Mouse (Mus musculus) 3T3-L1 (cell line): ENCODE measurements around the gene Rnf123.
A peak's percentile ranks its signal among the peaks of the same experiment; 100 is the strongest.

Source experiments
- DNase-seq: peaks from one replicate; pipeline ENCODE4 v3.0.0-alpha.2; 2015; ENCODE audit warnings: low read depth, low spot score

The Rnf123 gene

GRCm38 (mm10) chr9:108062142-108062541 lies 21.0 kb downstream of the Rnf123 start:
- no peak for DNase-seq

GRCm38 (mm10) chr9:108058291-108058690 lies 24.9 kb downstream of the Rnf123 start:
- DNase-seq, result no peak

DNA sequence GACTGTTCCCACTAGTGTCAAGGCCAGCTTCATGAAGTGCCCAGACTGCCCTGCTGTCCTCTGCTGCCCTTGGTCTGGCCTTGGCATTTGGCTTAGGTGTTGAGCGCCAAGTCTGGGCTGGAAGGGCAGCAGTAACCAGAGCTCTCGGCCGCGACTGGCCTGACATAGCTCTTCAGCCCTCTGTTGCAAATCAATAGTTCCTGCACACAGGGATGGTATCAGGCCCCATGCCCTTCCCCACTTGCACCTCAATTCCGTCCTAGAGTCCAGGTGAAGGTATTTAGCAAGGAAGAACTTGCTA lies 25.9 kb downstream of the Rnf123 start:
- DNase-seq, result no peak

DNA sequence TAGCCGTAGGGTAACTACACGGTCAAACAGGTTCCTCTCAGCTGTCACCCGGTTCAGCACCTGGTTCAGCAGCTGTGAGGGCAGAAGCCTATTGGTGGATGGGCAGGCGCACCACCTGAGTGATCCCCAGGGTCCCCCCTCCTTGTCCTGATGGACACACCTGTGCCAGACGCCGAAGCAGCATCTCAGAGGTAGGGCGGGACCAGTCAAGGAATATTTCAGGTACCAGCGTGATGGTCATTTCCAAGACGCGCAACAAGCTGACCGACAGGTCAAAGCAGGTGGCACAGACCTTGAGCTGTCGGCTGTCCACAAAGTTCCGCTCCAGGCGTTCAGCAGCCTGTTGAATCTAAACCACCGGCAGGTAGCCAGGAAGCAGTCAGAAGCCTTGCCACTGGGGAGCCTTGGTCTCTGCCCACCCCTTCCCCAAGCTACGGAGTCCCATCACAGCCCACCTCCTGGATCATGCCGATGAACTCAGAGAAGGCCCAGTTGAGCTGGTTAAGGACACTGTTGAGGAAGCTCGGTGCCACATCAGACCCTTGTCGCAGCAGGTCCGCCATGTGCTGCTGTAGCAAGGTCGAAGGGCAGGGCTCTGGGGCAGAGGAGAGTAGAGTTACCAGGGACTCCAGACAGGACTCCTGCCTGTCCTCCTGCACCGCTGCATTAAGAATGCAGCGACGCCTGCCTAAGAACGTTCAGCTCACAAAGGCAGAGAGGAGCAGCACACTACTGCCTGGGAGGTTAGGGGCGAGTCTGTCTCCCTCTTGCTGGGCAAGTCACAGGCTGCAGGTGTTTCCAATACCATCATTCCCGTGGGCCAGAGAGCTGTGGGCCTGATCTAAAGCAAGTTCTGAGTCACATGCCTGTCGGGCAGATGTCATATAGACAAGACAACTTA lies 26.5 kb downstream of the Rnf123 start:
- no peak for DNase-seq

DNA sequence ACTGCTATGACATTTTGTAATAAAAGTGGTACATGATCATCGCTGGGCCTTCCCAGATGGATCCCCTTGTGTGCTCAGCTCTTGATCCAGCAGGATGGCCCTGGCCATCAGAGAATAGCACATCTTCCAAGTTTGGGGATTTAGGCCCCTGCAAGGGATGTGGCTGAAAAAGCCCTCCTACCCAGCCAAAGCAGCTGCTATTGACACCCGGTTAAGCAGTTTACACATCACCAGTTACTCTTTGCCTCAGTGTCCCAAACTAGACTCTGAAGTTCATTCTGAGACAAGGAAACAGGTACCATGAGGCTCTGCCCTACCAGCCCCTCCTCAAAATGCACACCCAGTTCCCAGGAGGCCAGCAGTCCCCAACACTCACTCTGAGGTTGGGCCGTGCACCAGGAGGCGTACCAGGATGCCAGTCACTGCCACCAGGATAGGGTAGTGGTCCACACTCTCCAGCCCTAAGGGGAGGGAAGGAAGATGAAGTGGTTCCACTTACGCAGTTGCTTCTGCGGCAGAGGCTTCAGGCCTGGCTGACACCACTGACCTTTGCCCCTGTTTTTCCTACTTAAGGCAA lies 27.4 kb downstream of the Rnf123 start:
- DNase-seq, result no peak

DNA sequence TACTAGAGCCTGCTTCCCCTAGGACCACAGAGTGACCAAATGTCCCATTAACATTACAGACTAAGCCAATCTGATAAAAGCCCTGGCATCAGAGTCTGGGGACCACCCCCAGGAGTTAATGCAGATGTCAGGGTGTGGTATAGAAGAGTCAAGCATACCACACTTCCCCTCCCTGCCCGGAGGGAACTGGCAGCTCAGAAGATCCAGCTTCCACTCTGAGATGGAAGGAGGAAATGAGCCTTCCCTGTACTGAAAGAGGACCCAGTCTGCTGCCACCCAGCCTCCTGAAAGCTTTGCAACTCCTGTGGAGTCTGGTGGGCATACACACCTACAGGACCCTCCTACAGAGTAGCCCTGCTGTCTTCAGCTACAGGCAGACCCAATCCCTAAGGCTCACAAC lies 28.1 kb downstream of the Rnf123 start:
- no peak for DNase-seq

DNA sequence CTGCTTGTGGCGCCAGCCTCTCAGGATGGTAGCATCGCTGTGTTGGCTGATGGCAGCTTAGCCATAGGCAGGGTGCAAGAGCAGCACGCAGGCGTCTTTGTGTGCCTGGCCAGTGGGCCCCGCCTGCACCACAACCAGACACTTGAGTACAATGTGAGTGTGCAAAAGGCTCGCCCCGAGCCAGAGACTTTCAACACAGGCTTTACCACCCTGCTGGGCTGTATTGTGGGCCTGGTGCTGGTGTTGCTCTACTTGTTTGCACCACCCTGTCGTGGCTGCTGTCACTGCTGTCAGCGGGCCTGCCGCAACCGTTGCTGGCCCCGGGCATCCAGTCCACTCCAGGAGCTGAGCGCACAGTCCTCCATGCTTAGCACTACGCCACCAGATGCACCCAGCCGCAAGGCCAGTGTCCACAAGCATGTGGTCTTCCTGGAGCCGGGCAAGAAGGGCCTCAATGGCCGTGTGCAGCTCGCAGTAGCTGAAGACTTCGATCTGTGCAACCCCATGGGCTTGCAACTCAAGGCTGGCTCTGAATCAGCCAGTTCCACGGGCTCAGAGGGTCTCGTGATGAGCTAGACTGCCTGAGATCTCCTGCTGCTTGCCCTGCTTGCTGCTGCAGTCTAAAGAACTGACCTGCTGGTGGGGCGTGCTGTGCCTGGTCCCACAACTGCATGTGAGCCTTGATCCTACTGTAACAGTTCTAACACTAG lies 28.7 kb downstream of the Rnf123 start:
- no peak for DNase-seq

GRCm38 (mm10) chr9:108053665-108054225 lies 29.4 kb downstream of the Rnf123 start:
- DNase-seq, result no peak

DNA sequence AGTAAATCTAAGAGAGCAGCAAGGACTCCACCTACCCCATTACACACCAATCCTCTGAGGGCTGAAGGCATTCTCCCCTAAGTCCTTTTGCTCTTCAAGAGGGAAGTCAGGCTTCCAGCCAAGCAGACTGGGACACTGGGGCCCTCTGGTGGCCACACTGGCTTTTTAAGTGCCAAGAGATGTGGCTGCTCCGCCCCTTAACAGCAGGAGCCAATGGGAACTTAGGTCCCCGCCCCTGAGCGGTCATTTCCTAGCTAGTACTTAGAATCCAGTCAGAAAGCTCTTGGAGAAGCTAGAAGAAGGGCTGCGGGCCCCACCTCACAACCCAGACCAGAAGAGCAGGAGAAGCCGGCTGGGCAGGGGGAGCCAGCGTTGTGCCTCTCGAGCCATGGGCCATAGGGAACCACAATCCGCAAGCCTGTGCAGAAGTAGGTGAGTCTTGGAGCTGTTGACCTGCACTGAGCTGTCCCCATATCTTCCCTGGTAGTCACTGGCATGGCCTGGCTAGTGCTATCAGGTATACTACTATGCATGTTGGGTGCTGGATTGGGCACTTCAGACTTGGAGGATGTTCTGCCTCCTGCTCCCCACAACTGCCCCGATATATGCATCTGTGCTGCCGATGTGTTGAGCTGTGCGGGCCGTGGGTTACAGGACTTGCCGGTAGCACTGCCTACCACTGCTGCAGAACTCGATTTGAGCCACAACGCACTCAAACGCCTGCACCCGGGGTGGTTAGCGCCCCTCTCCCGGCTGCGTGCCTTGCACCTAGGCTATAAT lies 30.1 kb downstream of the Rnf123 start, which contains the start of gene Amigo3:
Gene Amigo3, plus strand, starts transcription at position 275 of the 780 bp plus-strand sequence.
- DNase-seq, result peak; percentile 98

DNA sequence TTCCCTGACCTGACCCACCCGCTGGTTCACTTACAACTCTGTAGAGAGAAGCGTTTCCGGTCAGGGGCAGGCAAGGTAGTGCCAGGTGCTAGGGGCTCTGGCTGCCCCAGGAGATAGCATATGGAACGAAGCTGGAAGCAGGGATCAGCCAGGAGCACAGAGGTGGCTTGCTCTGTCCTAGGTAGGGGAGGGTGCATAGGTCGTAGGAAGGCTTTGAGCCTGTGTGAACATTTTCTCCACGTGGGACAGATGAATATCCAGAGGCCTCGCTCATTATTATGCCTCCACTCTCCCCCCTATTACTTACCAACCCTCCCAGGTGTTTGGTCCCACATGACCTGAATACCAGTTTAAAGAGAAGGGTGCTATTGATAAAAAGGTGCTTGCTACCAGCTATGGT lies 30.7 kb downstream of the Rnf123 start:
- no peak for DNase-seq

DNA sequence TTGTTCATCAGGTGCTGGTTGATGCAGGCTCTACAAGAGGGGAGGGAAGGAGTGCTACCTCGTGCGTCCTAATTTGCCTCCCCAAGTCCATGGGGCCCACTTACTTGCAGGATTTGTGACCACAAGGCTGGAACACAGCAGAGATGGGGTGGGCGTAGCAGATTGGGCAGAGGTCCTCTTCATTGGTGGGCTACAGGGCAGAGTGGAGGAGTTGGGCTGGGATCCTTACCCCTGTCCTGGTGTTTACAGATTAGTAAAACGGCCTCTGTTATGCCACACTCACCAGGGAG lies 31.3 kb downstream of the Rnf123 start:
- no peak for DNase-seq

DNA sequence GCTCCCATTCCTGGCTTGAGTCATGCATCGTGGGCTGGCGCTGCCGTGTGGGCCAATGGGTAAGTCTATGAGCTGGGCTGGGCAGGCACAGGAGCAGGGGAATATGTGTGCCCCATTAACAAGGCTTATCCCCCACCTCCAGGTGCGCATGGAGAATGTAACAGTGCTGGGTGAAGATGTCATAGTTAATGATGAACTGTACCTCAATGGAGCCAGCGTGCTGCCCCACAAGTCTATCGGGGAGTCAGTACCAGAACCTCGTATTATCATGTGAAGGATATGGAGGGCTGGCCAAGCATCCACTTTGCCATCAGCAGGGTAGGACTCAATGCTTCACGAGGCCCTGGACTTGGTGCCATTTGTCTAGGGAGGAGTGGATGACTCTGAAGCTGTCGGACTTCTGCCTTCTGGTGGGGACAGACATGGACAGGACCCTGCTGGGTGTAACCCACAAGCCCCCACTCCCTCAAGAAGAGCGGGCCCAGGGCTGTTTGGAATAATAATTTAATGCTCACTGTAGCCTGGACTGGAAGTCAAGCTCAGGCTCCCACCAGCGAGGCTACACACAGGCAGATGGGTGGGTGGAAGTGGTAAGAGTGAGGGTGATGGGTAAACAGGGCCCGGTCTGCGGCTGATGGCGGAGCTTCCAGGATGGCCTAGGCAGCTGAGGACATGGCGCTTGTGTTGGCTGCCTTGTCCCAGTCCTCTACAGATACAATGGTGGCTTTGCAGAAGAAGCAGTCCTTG lies 31.8 kb downstream of the Rnf123 start:
- no peak for DNase-seq

GRCm38 (mm10) chr9:108049561-108050251 lies 33.4 kb downstream of the Rnf123 start:
- DNase-seq, result peak; percentile 44

DNA sequence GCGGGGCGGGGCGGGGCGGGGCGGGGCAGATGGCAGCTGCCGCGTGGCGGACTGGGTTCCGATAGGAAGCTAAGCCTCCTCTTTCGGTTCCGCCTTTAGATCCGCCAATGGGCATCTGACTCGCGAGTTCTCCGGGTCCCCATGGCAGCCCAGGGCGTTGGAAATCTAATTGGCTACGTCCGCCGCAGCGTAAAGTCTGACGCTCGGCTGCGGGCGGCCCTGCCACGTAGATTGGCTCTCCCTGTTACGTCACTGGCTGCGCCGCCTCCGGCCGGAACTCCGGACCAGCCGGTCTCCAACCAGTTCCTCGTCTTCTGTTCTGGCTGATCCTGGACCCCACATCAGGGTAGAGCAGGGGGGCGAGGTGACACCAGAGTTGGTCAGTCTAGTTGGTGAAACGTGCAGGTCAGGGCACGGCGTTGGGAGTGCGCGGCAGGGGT lies 34.1 kb downstream of the Rnf123 start, which contains the start of gene Gmppb:
Gene Gmppb, plus strand, starts transcription at position 227 of the 440 bp plus-strand sequence.
- peak; percentile 98 for DNase-seq

GRCm38 (mm10) chr9:108048566-108048955 lies 34.6 kb downstream of the Rnf123 start:
- peak; percentile 46 for DNase-seq

GRCm38 (mm10) chr9:108047601-108048565 lies 35.3 kb downstream of the Rnf123 start:
- DNase-seq, result no peak

- no peak for DNase-seq
These were observed 36.6 kb downstream of the Rnf123 start for GRCm38 (mm10) chr9:108046582-108046981.

DNA sequence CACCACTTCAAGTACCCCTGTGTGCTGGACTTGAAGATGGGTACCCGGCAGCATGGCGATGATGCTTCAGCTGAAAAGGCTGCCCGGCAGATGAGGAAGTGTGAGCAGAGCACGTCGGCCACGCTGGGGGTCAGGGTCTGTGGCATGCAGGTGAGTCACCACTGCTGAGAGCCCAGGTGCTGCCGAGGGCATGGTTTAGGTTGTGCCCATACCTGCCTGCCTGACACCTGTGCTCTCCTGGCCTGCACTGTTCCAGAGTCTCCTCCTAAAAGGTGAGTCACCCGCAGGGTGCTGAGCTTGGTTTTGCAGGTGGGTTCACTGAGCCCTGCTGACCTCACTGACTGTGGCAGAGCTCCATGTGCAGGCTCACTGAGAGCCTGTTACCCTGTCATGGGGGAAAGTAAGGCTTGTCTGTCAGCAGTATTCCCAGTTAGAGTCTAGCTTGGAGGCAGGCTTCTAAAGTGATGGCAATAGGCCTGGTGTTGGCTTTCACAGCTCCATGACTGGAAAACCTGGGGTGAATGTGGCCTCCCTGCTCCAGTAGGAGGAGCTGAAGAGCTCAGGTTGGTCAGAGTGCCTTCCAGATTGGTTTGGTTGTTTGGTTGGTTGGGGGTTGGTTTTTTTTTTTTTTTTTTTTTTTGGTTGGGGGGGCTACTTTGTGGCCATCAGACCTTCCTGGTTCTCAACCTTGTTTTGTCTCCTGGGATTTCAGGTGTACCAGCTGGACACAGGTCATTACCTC lies 38.2 kb downstream of the Rnf123 start:
- DNase-seq, result peak; percentile 44
